Mouse (Mus musculus): ENCODE data around the gene Def6.

GRCm38 (mm10) chr17:28223561-28224391, 16.2 kb downstream of the Def6 start:
- no peak for TF ChIP-seq FLI1 (IDR thresholded peaks at IDR 0.05; ENCODE audit: low read length)
- TF ChIP-seq GATA1 (IDR thresholded peaks at IDR 0.05; ENCODE audit: borderline replicate concordance, low read length) = no peak

Data from megakaryocyte, embryonic 14.5 days (primary cell).